Mouse (Mus musculus): ENCODE results near the gene Hacd1. TPM values are rescaled to one million over a fixed set of nuclear protein-coding genes. Genes with fewer than 3 reads are reported as not detected.

The Hacd1 gene
- total RNA-seq (2015) (16.1 and 19.9 TPM in 2 replicates), total RNA-seq (2017) (24.2 and 32.9 TPM in 2 replicates)

DNA sequence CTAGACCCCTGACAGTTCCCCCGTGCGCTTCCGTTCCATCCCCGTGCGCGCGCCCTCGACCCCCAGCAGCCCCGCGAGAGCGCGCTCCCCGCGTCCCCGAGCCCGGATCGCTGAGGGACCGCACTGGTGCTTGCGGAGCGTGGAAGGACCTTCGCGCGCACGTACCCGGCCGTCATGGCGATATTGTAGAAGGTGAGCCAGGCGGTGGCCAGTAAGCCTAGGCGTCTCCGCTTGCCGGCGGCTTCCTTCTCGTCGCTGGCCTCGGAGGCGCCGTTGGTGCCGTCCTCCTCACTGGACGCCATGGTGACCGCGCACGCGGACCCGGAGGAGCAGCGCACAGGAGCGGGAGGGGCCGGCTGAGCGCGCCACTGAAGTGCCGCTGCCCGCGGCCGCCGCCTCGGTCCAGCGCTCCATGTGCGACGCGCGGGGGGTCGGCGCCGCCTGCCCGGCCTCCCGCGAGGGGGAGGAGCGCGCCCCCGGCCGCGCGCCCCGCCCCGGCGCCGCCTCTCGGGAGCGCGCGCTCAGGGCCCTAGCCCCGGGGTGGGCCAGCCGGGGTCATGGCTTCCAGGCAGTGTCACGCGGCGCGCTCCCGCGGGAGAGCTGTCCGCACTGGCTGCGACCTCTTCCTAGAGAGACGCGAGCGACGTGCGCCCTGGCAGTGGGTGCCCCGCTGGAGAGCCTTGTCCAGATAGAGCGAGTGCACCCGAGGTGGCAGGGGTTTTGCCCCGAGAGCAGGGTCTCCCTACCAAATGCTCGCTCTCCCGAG lies at the start of gene Hacd1:
TSS of gene Hacd1 (minus strand) at position 570 of the 766 bp plus-strand sequence.
- ATAC-seq (ENCODE audit: poor library complexity, severe bottlenecking) = peak; percentile 87

DNA sequence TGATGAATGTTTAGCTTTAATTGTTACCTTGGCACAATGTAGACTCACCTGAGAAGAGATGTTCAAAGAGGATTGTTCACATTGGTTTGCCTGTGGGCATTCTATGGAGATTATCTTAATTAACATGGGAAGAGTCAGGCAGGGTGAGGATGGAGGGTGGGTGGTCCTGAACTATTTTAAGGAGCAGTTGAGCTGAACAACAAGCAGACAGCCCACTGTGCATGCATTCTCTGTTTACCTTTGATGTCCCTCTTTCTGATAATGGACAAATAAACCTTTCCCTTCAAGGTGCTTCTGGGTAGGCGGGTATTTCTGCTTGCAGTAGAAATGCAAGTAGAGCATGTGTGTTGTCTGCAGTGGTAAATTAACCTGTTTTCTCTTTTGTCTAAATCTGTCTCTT lies 48.0 kb upstream of the Hacd1 start:
- ATAC-seq (ENCODE audit: poor library complexity, severe bottlenecking) = no peak

GRCm38 (mm10) chr2:14102603-14103002 lies 46.7 kb upstream of the Hacd1 start:
- no peak for ATAC-seq (ENCODE audit: poor library complexity, severe bottlenecking)

- ATAC-seq (ENCODE audit: poor library complexity, severe bottlenecking) = no peak
Observed at GRCm38 (mm10) chr2:14100533-14100932, 44.6 kb upstream of the Hacd1 start.

DNA sequence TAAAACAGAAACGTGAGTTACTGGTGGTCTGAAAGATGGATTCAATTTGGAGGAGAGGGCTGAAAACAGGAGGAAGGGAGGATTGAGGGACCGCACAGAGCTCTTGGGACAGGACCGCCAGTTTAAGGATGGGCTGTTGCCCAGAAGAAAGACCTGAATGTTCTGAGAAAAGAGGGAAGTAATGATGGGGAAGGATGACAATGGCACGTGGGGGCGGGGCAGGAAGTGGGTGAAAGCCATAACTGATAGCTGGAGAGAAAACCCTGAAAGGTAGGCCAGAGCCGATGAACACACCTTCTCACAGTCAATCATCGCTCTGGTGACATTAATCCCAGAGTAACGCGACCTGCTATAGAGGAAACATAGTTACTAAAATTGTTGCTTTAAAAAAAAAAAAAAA lies 22.6 kb upstream of the Hacd1 start:
- peak; percentile 59 for ATAC-seq (ENCODE audit: poor library complexity, severe bottlenecking)

DNA sequence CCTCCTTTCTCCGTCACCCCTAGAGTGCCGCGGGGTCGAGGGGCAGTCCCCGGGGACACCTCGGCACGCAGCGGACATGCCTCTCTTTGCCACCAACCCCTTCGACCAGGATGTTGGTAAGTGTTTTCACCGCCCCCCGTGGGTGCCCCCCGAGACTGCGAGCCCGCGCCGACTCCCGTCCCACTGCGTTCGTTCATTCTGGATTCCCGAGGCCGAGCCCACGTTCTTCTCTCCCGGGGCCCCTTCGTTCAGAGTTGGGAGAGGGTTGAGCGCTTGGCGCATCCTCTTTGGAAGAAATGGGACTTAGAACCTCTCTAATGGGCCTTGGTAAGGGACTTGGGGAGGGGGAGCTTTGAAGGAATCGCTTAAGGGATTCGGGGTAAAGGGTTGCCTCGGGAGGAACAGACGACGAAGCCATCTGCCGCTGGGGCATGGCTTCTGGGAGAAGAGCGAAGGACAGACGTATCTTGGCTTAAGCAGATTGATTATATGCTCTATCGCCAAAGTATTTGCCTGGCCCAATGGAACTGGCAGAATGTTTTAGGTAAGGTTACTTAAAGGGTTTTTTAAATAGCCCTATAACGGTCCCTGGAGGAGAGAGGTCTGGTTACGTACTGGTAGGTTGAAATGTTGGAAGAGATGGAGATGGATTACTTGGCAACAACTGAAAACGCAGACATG lies 18.4 kb upstream of the Hacd1 start:
- ATAC-seq (ENCODE audit: poor library complexity, severe bottlenecking) = peak; percentile 2; the same call in 1 of the 2 replicates

DNA sequence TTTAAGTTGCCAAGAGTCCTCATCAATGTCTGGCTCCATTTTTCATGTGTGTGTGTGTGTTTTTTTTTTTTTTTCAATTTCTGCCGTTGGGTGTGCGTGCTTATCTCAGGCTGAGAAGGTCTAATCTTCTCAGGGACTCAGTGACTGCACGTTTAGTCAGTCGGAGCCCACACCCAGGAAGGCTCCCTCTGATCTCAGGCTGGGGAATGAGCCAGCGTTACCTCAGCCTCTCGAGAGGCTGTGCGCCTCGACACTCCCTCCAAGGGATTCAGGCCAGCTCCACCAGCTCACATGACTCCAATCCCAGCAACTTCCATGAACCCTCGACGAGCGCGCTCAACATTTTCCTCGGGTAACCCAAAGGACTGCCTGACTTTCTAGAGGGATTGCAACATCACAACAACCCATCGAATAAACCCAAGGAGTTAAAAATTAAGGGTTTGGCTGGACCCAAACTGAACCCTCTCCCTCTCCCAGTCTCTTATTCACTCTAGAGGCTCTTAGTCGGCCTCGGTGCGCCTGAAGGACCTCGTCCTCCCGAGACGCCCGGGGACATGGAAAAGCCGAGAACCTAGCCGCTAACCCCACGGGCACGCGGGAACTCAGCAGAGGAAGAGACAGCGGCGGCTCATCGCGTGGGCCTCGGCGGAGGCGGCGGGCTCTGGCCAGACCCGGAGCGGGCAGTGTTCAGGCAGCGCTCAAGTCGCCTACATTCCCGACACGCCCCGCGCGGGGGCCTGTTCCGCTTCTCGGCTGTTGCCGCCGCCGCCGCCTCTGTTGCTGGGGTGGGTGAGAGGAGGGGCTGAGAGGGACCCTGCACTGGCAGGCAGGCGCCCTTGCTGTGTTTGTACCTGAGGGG lies 17.7 kb upstream of the Hacd1 start, which contains the start of gene Stam:
TSS of gene Stam (plus strand) at position 737 of the 859 bp plus-strand sequence.
- ATAC-seq (ENCODE audit: poor library complexity, severe bottlenecking) = peak; percentile 89

DNA sequence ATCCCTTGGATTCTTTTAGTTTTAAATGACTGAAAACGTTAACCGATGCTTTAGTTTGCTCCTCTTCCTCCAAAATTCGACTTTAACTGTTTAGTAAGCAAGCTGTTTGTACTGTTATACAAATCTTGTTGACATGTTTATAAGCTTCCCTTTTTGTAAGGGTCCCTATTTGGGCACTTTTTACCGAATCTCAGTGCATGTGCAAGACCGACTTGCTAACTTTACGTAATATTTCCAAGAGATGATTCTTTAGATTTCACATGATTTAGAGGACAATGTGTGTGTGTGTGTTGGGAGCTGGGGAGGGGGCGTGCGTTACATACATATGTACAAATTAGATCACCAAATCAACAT lies 17.1 kb upstream of the Hacd1 start:
- ATAC-seq (ENCODE audit: poor library complexity, severe bottlenecking) = no peak

GRCm38 (mm10) chr2:14070466-14070865 lies 14.5 kb upstream of the Hacd1 start:
- ATAC-seq (ENCODE audit: poor library complexity, severe bottlenecking) = no peak

DNA sequence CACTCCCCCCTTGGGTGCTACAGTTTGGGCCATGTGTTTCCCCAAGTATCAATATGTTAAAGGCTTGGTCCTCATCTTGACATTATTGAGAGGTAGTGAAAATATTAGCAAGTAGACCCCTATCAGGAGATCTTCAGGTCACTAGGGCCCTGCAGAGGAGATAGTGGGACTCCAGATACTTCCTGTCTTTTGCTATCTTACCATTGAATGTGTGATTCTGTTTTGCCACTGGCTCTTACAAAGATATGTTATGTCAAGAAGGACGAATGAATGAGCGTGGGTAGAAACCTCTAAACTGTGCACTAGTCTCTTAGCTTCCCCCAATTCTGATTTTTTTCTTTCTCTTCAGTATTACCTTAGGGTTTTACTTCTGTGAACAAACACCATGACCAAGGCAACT lies 13.1 kb upstream of the Hacd1 start:
- ATAC-seq (ENCODE audit: poor library complexity, severe bottlenecking) = no peak

- ATAC-seq (ENCODE audit: poor library complexity, severe bottlenecking) = no peak
Observed at GRCm38 (mm10) chr2:14065704-14066650, 10.0 kb upstream of the Hacd1 start.

- peak; percentile 65 for ATAC-seq (ENCODE audit: poor library complexity, severe bottlenecking)
Observed at GRCm38 (mm10) chr2:14055168-14055565, 768 bp downstream of the Hacd1 start.

GRCm38 (mm10) chr2:14054716-14055115 lies 1.2 kb downstream of the Hacd1 start:
- ATAC-seq (ENCODE audit: poor library complexity, severe bottlenecking) = no peak

DNA sequence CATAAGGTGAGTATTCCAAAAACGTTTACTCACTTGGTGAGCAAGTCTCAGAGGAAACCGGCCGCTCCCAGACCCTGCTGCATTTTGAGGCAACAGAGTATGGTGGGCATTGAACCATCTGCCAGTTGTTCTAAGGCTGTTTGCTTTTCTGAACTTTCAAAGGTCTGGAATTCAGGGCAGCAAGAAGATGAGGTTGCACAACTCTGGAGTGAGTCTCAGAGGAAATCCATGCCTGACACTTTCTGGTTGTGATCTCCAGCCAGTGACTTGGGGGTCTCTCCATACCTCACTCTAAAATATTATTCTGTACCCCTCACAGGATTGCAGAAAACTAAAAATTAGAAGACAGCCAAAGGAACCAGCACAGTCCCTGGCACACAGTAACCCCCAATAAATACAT lies 1.8 kb downstream of the Hacd1 start:
- no peak for ATAC-seq (ENCODE audit: poor library complexity, severe bottlenecking)

GRCm38 (mm10) chr2:14053618-14054017 lies 2.3 kb downstream of the Hacd1 start:
- no peak for ATAC-seq (ENCODE audit: poor library complexity, severe bottlenecking)

DNA sequence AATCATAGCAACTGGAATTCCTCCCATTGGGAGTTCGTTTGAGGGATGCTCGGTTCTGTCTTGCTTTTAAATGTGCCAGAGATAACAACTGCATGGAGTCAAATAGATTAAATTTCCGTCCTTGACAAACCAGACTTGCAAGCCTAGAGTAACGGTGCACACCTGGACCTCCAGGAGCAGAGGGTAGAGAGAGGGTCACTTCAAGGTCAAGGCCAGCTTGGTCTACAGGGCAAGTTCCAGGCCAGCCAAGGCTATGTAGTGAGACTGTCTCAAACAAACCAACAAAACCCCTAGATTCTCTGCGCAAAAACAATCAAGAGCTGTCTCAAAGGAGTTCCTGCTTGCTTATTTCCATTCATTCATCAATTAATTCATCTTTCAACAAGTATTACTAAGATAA lies 7.1 kb downstream of the Hacd1 start:
- no peak for ATAC-seq (ENCODE audit: poor library complexity, severe bottlenecking)

GRCm38 (mm10) chr2:14048381-14048780 lies 7.6 kb downstream of the Hacd1 start:
- ATAC-seq (ENCODE audit: poor library complexity, severe bottlenecking) = peak; percentile 91

- ATAC-seq (ENCODE audit: poor library complexity, severe bottlenecking) = no peak
Observed at GRCm38 (mm10) chr2:14043577-14044170, 12.3 kb downstream of the Hacd1 start.

GRCm38 (mm10) chr2:14043011-14043410 lies 12.9 kb downstream of the Hacd1 start:
- ATAC-seq (ENCODE audit: poor library complexity, severe bottlenecking) = no peak

GRCm38 (mm10) chr2:14041249-14041648 lies 14.7 kb downstream of the Hacd1 start:
- ATAC-seq (ENCODE audit: poor library complexity, severe bottlenecking) = no peak

All from megakaryocyte, adult 5-6 weeks (primary cell).